In genomic region chr1:98099441-98099840, GRCm38 (mm10) we compare ENCODE assay signal across 18 mouse cellular contexts.
"Had no signal": no experiment of that assay in that cellular context is flagged by ENCODE, and none has a peak within 500 bp of the region (broad histone marks: within the 10 kb centered on the region; RNA-seq: fewer than 3 reads in every experiment).

No protein-coding gene starts in this region.

- H3K9me3 ChIP-seq: kidney, embryonic 15.5 days; liver, embryonic 13.5 days; neural tube, embryonic 13.5 days; stomach, embryonic 15.5 days had no signal

- H3K27me3 ChIP-seq: liver, embryonic 13.5 days; neural tube, embryonic 13.5 days; stomach, embryonic 15.5 days had no signal

- DNase-seq: kidney, adult 11 months; kidney, adult 8-10 months; kidney, postnatal 10 days; kidney, postnatal 36 days; layer of hippocampus, postnatal 36 days; liver, embryonic 13.5 days; lung, adult 2 months; lung, postnatal 14 days; lung, postnatal 4 days; retina, postnatal 1 day; right cerebral cortex, postnatal 25 days; spleen, adult 18-20 months; thymus, postnatal 36 days had no signal

- H3K4me3 ChIP-seq: kidney, embryonic 15.5 days; left cerebral cortex, adult 2 months; liver, embryonic 13.5 days; myocyte; neural tube, embryonic 13.5 days; stomach, embryonic 15.5 days had no signal

- H3K4me2 ChIP-seq: kidney, embryonic 15.5 days; liver, embryonic 13.5 days; neural tube, embryonic 13.5 days; stomach, embryonic 15.5 days had no signal

- H3K27ac ChIP-seq: kidney, embryonic 15.5 days; left cerebral cortex, adult 2 months; liver, embryonic 13.5 days; neural tube, embryonic 13.5 days; stomach, embryonic 15.5 days had no signal

- H3K9ac ChIP-seq: kidney, embryonic 15.5 days; liver, embryonic 13.5 days; neural tube, embryonic 13.5 days; stomach, embryonic 15.5 days had no signal

- H3K36me3 ChIP-seq: kidney, embryonic 15.5 days; liver, embryonic 13.5 days; neural tube, embryonic 13.5 days; stomach, embryonic 15.5 days had no signal
